Mouse (Mus musculus) layer of hippocampus, postnatal 10 days (tissue): ENCODE measurements around the gene Ring1. TPM values are rescaled to one million over a fixed set of nuclear protein-coding genes. Genes with fewer than 3 reads are reported as not detected.
"Not testable (repeated sequence)": the region's sequence is repeated elsewhere in the genome, so short reads cannot be mapped to it uniquely, and the experiment has no call there.

Experiments
- DNase-seq, 2 experiments: peaks; one replicate each; pipeline ENCODE4 v3.0.0; 2021; ENCODE audit warnings: low spot score in 2 of 2
- total RNA-seq, 2 experiments: library from RNA; stranded (reverse); gene quantifications; 2 replicates each; pipeline ENCODE4 v1.2.3; 2021

Gene Ring1
- total RNA-seq, 2 experiments from 2014 or later = 27.8 to 34.2 TPM

- DNase-seq = no peak
These were observed 4.8 kb upstream of the Ring1 start for GRCm38 (mm10) chr17:34029150-34029889.

- no peak for DNase-seq
These were observed 4.1 kb upstream of the Ring1 start for GRCm38 (mm10) chr17:34028501-34029149.

- DNase-seq = peak; percentile 89 to 94
These were observed 3.3 kb upstream of the Ring1 start, which contains the start of gene H2-Ke6 for GRCm38 (mm10) chr17:34027656-34028223. TSS of gene H2-Ke6 (minus strand) at chr17:34028060.

- no peak for DNase-seq
These were observed 2.6 kb upstream of the Ring1 start for GRCm38 (mm10) chr17:34026917-34027655.

GRCm38 (mm10) chr17:34026221-34026620 is 1.7 kb upstream of the Ring1 start:
- DNase-seq = no peak

- DNase-seq = peak in 1 of 2 experiments; percentile 40
These were observed 1.3 kb upstream of the Ring1 start for GRCm38 (mm10) chr17:34025756-34026151.

- DNase-seq = no peak
These were observed 628 bp upstream of the Ring1 start for GRCm38 (mm10) chr17:34024861-34025755.

- no peak for DNase-seq
These were observed 802 bp downstream of the Ring1 start for GRCm38 (mm10) chr17:34023678-34024077.

- DNase-seq = no peak
These were observed 1.5 kb downstream of the Ring1 start for GRCm38 (mm10) chr17:34022987-34023386.

GRCm38 (mm10) chr17:34022414-34022783 is 2.1 kb downstream of the Ring1 start:
- DNase-seq = no peak

GRCm38 (mm10) chr17:34021539-34022413 is 2.7 kb downstream of the Ring1 start:
- no peak for DNase-seq

GRCm38 (mm10) chr17:34013436-34013835 is 11.0 kb downstream of the Ring1 start:
- no peak for DNase-seq

- DNase-seq = no peak
These were observed 14.3 kb downstream of the Ring1 start for GRCm38 (mm10) chr17:34010156-34010555.

- no peak for DNase-seq
These were observed 17.9 kb downstream of the Ring1 start for GRCm38 (mm10) chr17:34006570-34006969.

GRCm38 (mm10) chr17:34003426-34003825 is 21.1 kb downstream of the Ring1 start:
- peak; percentile 41 to 48 for DNase-seq

- DNase-seq = not testable (repeated sequence)
These were observed 23.7 kb downstream of the Ring1 start for GRCm38 (mm10) chr17:34000796-34001195.

- DNase-seq = peak; percentile 71 to 73
These were observed 24.3 kb downstream of the Ring1 start, which contains the start of gene H2-K1 for GRCm38 (mm10) chr17:34000150-34000537. TSS of gene H2-K1 (minus strand) at chr17:34000347.

GRCm38 (mm10) chr17:33999341-34000149 is 24.9 kb downstream of the Ring1 start:
- DNase-seq = no peak

- not testable (repeated sequence) for DNase-seq
These were observed 25.8 kb downstream of the Ring1 start for GRCm38 (mm10) chr17:33998697-33999096.
